Mouse (Mus musculus): ENCODE results near the gene Ccm2. TPM values are rescaled to one million over a fixed set of nuclear protein-coding genes. Genes with fewer than 3 reads are reported as not detected.

Ccm2 gene
- polyA plus RNA-seq, 1 experiment, result 233 TPM

- Histone ChIP-seq H3K27me3 (ENCODE audit: control insufficient read depth, insufficient read depth, low read length) (no peaks in the 10 kb centered on the region), H3K4me1 (ENCODE audit: control insufficient read depth, insufficient read depth, insufficient read length) (peaks cover 17% of the 10 kb centered on the region), H3K4me3 (ENCODE audit: extremely low read depth, insufficient read depth, insufficient read length) (peak within 1 kb of the TSS; percentile 67), H3K27ac (ENCODE audit: insufficient read depth, low read length) (peak within 1 kb of the TSS; percentile 91), H3K36me3 (ENCODE audit: control insufficient read depth, insufficient read depth, low read length) (peaks cover 21% of the 10 kb centered on the region)
- peak; percentile 87 for TF ChIP-seq POLR2A (IDR thresholded peaks at IDR 0.05; ENCODE audit: low read depth, low read length)
- TF ChIP-seq CTCF (IDR thresholded peaks at IDR 0.05; ENCODE audit: extremely low read depth, insufficient read depth, insufficient read length, insufficient replicate concordance), result peak; percentile 8; the same call in 1 of the 2 replicates
- under 1% methylated on average over 66 of the region's 66 CpGs for WGBS
- DNase-seq (ENCODE audit: low read depth in 1 of 2, low spot score in 2 of 2), result peak; percentile 87 to 91
These were observed 79.0 kb downstream of the Ccm2 start, which contains the start of gene Tbrg4 for GRCm38 (mm10) chr11:6625478-6626387. Tbrg4 (minus strand) TSS chr11:6626067.

GRCm38 (mm10) chr11:6626388-6626772, 79.7 kb downstream of the Ccm2 start:
- TF ChIP-seq POLR2A (IDR thresholded peaks at IDR 0.05; ENCODE audit: low read depth, low read length) (no peak), CTCF (IDR thresholded peaks at IDR 0.05; ENCODE audit: extremely low read depth, insufficient read depth, insufficient read length, insufficient replicate concordance) (no peak)
- DNase-seq (ENCODE audit: low read depth in 1 of 2, low spot score in 2 of 2), result no peak
- Histone ChIP-seq H3K4me3 (ENCODE audit: extremely low read depth, insufficient read depth, insufficient read length) (peak overlapping the region; percentile 67), H3K27ac (ENCODE audit: insufficient read depth, low read length) (peak overlapping the region; percentile 91), H3K36me3 (ENCODE audit: control insufficient read depth, insufficient read depth, low read length) (peaks cover 16% of the 10 kb centered on the region), H3K27me3 (ENCODE audit: control insufficient read depth, insufficient read depth, low read length) (no peaks in the 10 kb centered on the region), H3K4me1 (ENCODE audit: control insufficient read depth, insufficient read depth, insufficient read length) (peaks cover 17% of the 10 kb centered on the region)
- 11% methylated on average over 16 of the region's 16 CpGs for WGBS

DNA sequence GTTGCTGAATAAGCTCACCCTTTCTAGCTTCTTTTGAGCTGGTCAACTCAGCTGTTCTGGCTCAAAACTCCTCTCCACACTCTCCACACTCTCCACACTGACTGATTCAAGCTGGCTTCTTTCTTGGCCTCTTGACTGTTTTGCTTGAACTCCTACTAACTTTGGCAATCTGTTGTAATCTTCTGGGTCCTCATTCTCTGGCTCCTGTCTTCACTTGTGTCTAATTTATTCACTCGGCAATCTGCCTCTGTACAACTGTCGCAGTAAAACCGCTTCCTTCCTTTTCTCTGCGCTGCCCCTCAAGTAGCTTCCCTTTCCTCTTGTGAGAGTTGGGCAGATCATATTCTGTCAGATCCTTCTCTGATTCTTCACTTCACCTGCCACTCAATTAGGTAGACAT, 81.0 kb downstream of the Ccm2 start:
- Histone ChIP-seq H3K27ac (ENCODE audit: insufficient read depth, low read length) (peak overlapping the region; percentile 83), H3K4me3 (ENCODE audit: extremely low read depth, insufficient read depth, insufficient read length) (peak overlapping the region; percentile 5; the same call in 1 of the 2 replicates), H3K27me3 (ENCODE audit: control insufficient read depth, insufficient read depth, low read length) (no peaks in the 10 kb centered on the region), H3K4me1 (ENCODE audit: control insufficient read depth, insufficient read depth, insufficient read length) (peaks cover 17% of the 10 kb centered on the region), H3K36me3 (ENCODE audit: control insufficient read depth, insufficient read depth, low read length) (peaks cover 12% of the 10 kb centered on the region)
- TF ChIP-seq POLR2A (IDR thresholded peaks at IDR 0.05; ENCODE audit: low read depth, low read length), result no peak; the same call in 1 of the 2 replicates
- no peak for TF ChIP-seq CTCF (IDR thresholded peaks at IDR 0.05; ENCODE audit: extremely low read depth, insufficient read depth, insufficient read length, insufficient replicate concordance)
- 11% methylated on average over 4 of the region's 4 CpGs for WGBS
- peak; percentile 57 to 69 for DNase-seq (ENCODE audit: low read depth in 1 of 2, low spot score in 2 of 2)

DNA sequence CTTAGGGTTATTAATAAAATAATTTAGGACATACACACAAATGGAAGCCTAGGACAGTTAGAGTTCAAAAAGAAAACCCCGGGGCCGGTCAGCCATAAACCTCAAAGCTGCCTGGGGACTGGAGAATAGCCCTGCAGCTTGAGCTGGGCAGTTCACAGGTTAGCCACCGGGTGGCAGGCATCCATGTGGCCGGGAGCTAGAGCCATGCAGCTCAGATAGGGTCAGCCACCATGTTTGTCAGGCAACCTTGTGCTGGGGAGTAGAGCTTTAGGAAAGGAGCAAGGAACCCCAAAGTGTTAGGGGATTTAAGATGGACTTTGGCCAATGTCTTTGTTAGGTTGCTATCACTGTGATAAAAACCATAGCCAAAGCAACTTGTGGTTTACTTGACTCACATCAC, 81.9 kb downstream of the Ccm2 start:
- Histone ChIP-seq H3K27ac (ENCODE audit: insufficient read depth, low read length) (no peak overlapping the region), H3K4me1 (ENCODE audit: control insufficient read depth, insufficient read depth, insufficient read length) (peaks cover 17% of the 10 kb centered on the region), H3K4me3 (ENCODE audit: extremely low read depth, insufficient read depth, insufficient read length) (no peak overlapping the region), H3K36me3 (ENCODE audit: control insufficient read depth, insufficient read depth, low read length) (peaks cover 8% of the 10 kb centered on the region), H3K27me3 (ENCODE audit: control insufficient read depth, insufficient read depth, low read length) (0 out of 2 replicates have a peak, but pooled peaks cover 1% of the 10 kb centered on the region)
- WGBS, result 17% methylated on average over 4 of the region's 4 CpGs
- peak; percentile 61; the same call in 1 of the 2 replicates for TF ChIP-seq CTCF (IDR thresholded peaks at IDR 0.05; ENCODE audit: extremely low read depth, insufficient read depth, insufficient read length, insufficient replicate concordance)
- no peak for TF ChIP-seq POLR2A (IDR thresholded peaks at IDR 0.05; ENCODE audit: low read depth, low read length)
- peak in 1 of 2 experiments; percentile 67 for DNase-seq (ENCODE audit: low read depth in 1 of 2, low spot score in 2 of 2)

GRCm38 (mm10) chr11:6629655-6630054, 83.0 kb downstream of the Ccm2 start:
- H3K36me3 ChIP-seq (ENCODE audit: control insufficient read depth, insufficient read depth, low read length), result no peaks in the 10 kb centered on the region
- peaks cover 17% of the 10 kb centered on the region for H3K4me1 ChIP-seq (ENCODE audit: control insufficient read depth, insufficient read depth, insufficient read length)
- H3K27me3 ChIP-seq (ENCODE audit: control insufficient read depth, insufficient read depth, low read length), result 0 out of 2 replicates have a peak, but pooled peaks cover 1% of the 10 kb centered on the region
- no peak overlapping the region for H3K27ac ChIP-seq (ENCODE audit: insufficient read depth, low read length)
- peak; percentile 21; the same call in 1 of the 2 replicates for TF ChIP-seq CTCF (IDR thresholded peaks at IDR 0.05; ENCODE audit: extremely low read depth, insufficient read depth, insufficient read length, insufficient replicate concordance)
- no peak for TF ChIP-seq POLR2A (IDR thresholded peaks at IDR 0.05; ENCODE audit: low read depth, low read length)
- DNase-seq (ENCODE audit: low read depth in 1 of 2, low spot score in 2 of 2), result peak in 1 of 2 experiments; percentile 36
- H3K4me3 ChIP-seq (ENCODE audit: extremely low read depth, insufficient read depth, insufficient read length), result no peak overlapping the region

DNA sequence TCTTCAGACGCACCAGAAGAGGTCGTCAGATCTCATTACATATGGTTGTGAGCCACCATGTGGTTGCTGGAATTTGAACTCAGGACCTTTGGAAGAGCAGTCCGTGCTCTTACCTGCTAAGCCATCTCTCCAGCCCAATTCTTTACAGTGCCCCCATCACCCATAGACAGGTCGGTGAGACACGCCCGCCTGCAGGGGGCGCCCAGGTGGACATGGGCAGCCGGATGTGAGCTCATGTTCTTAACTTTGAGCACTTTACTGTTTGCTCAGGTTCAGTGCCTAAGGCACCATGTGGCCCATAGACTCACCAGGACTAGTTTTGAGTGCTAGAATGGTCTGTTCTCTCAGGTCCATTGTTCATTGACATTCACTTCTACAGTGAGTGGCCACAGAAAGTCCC, 89.5 kb downstream of the Ccm2 start:
- Histone ChIP-seq H3K4me3 (ENCODE audit: extremely low read depth, insufficient read depth, insufficient read length) (no peak overlapping the region), H3K27me3 (ENCODE audit: control insufficient read depth, insufficient read depth, low read length) (0 out of 2 replicates have a peak, but pooled peaks cover 1% of the 10 kb centered on the region), H3K27ac (ENCODE audit: insufficient read depth, low read length) (no peak overlapping the region), H3K36me3 (ENCODE audit: control insufficient read depth, insufficient read depth, low read length) (no peaks in the 10 kb centered on the region), H3K4me1 (ENCODE audit: control insufficient read depth, insufficient read depth, insufficient read length) (no peaks in the 10 kb centered on the region)
- TF ChIP-seq CTCF (IDR thresholded peaks at IDR 0.05; ENCODE audit: extremely low read depth, insufficient read depth, insufficient read length, insufficient replicate concordance) (peak; percentile 13; the same call in 1 of the 2 replicates), POLR2A (IDR thresholded peaks at IDR 0.05; ENCODE audit: low read depth, low read length) (no peak)
- DNase-seq (ENCODE audit: low read depth in 1 of 2, low spot score in 2 of 2), result no peak
- WGBS, result 81% methylated on average over 8 of the region's 8 CpGs
